Mouse (Mus musculus): ENCODE measurements at regions not wholly inside any gene's neighbourhood (a gene's known extent, or its start where the extent isn't known, plus 50 kb on each side); places are given as distances from the start of the nearest gene placed in this dataset.

DNA sequence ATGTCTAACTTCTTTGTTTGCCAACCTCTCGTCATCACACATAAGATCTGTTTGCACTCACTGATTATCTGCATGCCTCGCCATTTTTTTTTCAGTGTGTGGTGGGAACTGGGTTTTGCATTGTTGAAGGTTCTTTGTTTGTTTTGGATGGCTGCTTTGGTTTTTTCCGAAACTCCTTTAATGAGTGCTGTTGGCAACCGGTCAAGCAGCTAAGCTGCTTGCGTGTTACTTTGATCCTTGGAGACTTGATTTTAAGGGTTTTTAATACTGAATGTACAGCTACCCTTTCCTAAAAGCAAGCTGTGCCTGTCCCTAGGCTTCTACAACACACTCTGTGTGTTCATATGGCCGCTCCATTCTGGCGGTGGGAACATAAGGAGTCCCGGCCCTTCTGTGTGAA, 733.9 kb downstream of the Nedd1 start:
- TF ChIP-seq CTCF (IDR thresholded peaks at IDR 0.05; ENCODE audit: borderline replicate concordance, insufficient read depth, low read length) (no peak), POLR2A (IDR thresholded peaks at IDR 0.05; ENCODE audit: low read depth, low read length) (no peak)
